Mouse (Mus musculus): ENCODE results near the gene Rnf114. TPM values are rescaled to one million over a fixed set of nuclear protein-coding genes. Genes with fewer than 3 reads are reported as not detected.

Gene Rnf114
- polyA plus RNA-seq, 1 experiment from 2014 or later, result 150 TPM

- Histone ChIP-seq H3K9me3 (ENCODE audit: control insufficient read depth, low read length) (no peaks in the 10 kb centered on the region), H3K9ac (ENCODE audit: low read length) (no peak overlapping the region), H3K4me1 (ENCODE audit: control insufficient read depth, insufficient read depth, low read length) (peaks cover 9% of the 10 kb centered on the region), H3K36me3 (ENCODE audit: control insufficient read depth, insufficient read depth, low read length) (no peaks in the 10 kb centered on the region), H3K27ac (ENCODE audit: low read depth, low read length) (no peak overlapping the region), H3K27me3 (ENCODE audit: control insufficient read depth, insufficient read depth, low read length) (no peaks in the 10 kb centered on the region), H3K4me2 (no peak overlapping the region), H3K4me3 (ENCODE audit: low read depth, low read length) (no peak overlapping the region)
- ATAC-seq (ENCODE audit: low FRiP score) (no peak), DNase-seq (ENCODE audit: low spot score, missing footprints) (no peak)
- WGBS, result 50% methylated on average over 12 of the region's 12 CpGs
Measured at GRCm38 (mm10) chr2:167563703-167564102, 71.3 kb downstream of the Rnf114 start.

GRCm38 (mm10) chr2:167564551-167565311 is 72.3 kb downstream of the Rnf114 start:
- Histone ChIP-seq H3K9ac (ENCODE audit: low read length) (no peak overlapping the region), H3K27ac (ENCODE audit: low read depth, low read length) (no peak overlapping the region), H3K4me3 (ENCODE audit: low read depth, low read length) (no peak overlapping the region), H3K9me3 (ENCODE audit: control insufficient read depth, low read length) (no peaks in the 10 kb centered on the region), H3K4me1 (ENCODE audit: control insufficient read depth, insufficient read depth, low read length) (peaks cover 3% of the 10 kb centered on the region), H3K4me2 (no peak overlapping the region), H3K27me3 (ENCODE audit: control insufficient read depth, insufficient read depth, low read length) (no peaks in the 10 kb centered on the region), H3K36me3 (ENCODE audit: control insufficient read depth, insufficient read depth, low read length) (no peaks in the 10 kb centered on the region)
- no peak for DNase-seq (ENCODE audit: low spot score, missing footprints)
- no peak for ATAC-seq (ENCODE audit: low FRiP score)
- 85% methylated on average over 13 of the region's 13 CpGs for WGBS

- Histone ChIP-seq H3K27me3 (ENCODE audit: control insufficient read depth, insufficient read depth, low read length) (no peaks in the 10 kb centered on the region), H3K9me3 (ENCODE audit: control insufficient read depth, low read length) (no peaks in the 10 kb centered on the region), H3K36me3 (ENCODE audit: control insufficient read depth, insufficient read depth, low read length) (no peaks in the 10 kb centered on the region), H3K4me2 (no peak overlapping the region), H3K4me3 (ENCODE audit: low read depth, low read length) (no peak overlapping the region), H3K4me1 (ENCODE audit: control insufficient read depth, insufficient read depth, low read length) (no peaks in the 10 kb centered on the region), H3K9ac (ENCODE audit: low read length) (no peak overlapping the region), H3K27ac (ENCODE audit: low read depth, low read length) (no peak overlapping the region)
- DNase-seq (ENCODE audit: low spot score, missing footprints) (no peak), ATAC-seq (ENCODE audit: low FRiP score) (no peak)
- 67% methylated on average over 3 of the region's 3 CpGs for WGBS
Measured at GRCm38 (mm10) chr2:167565312-167565656, 72.8 kb downstream of the Rnf114 start.

GRCm38 (mm10) chr2:167565682-167566081 is 73.2 kb downstream of the Rnf114 start:
- Histone ChIP-seq H3K9ac (ENCODE audit: low read length) (peak overlapping the region; percentile 36), H3K27ac (ENCODE audit: low read depth, low read length) (no peak overlapping the region)
- 15% methylated on average over 19 of the region's 19 CpGs for WGBS

More at GRCm38 (mm10) chr2:167565682-167566081, 73.2 kb downstream of the Rnf114 start:
- H3K9me3 ChIP-seq (ENCODE audit: control insufficient read depth, low read length), result no peaks in the 10 kb centered on the region
- H3K36me3 ChIP-seq (ENCODE audit: control insufficient read depth, insufficient read depth, low read length), result no peaks in the 10 kb centered on the region
- H3K27me3 ChIP-seq (ENCODE audit: control insufficient read depth, insufficient read depth, low read length), result no peaks in the 10 kb centered on the region
- no peak overlapping the region for H3K4me3 ChIP-seq (ENCODE audit: low read depth, low read length)
- ATAC-seq (ENCODE audit: low FRiP score) (peak; percentile 44; the same call in 1 of the 2 replicates), DNase-seq (ENCODE audit: low spot score, missing footprints) (no peak)
- H3K4me2 ChIP-seq, result no peak overlapping the region
- H3K4me1 ChIP-seq (ENCODE audit: control insufficient read depth, insufficient read depth, low read length), result no peaks in the 10 kb centered on the region

Other genes starting within 250 kb of the Rnf114 start
- 15.0 and 19.8 TPM in 2 replicates for gene B4galt5, start 143.5 kb upstream of the Rnf114 start, polyA plus RNA-seq (2014; fragmentation: Nextera tagmentation; extraction: Ambion mirVana)
- 15.1 and 17.2 TPM in 2 replicates for gene Slc9a8, start 70.9 kb upstream of the Rnf114 start, polyA plus RNA-seq (2014; fragmentation: Nextera tagmentation; extraction: Ambion mirVana)
- gene Spata2, start 242 bp downstream of the Rnf114 start, polyA plus RNA-seq (2014; fragmentation: Nextera tagmentation; extraction: Ambion mirVana), result 15.6 and 15.8 TPM in 2 replicates
- gene Snai1, start 45.5 kb downstream of the Rnf114 start, polyA plus RNA-seq (2014; fragmentation: Nextera tagmentation; extraction: Ambion mirVana), result 18.4 and 20.8 TPM in 2 replicates
- gene Ube2v1, start 139.4 kb downstream of the Rnf114 start, polyA plus RNA-seq (2014; fragmentation: Nextera tagmentation; extraction: Ambion mirVana), result 252 and 273 TPM in 2 replicates
- gene Gm20431, start 168.9 kb downstream of the Rnf114 start, polyA plus RNA-seq (2014; fragmentation: Nextera tagmentation; extraction: Ambion mirVana), result 5.8 and 5.9 TPM in 2 replicates
- 2.3 and 2.5 TPM in 2 replicates for gene Cebpb, start 196.3 kb downstream of the Rnf114 start, polyA plus RNA-seq (2014; fragmentation: Nextera tagmentation; extraction: Ambion mirVana)
- 25.1 and 31.5 TPM in 2 replicates for gene Tmem189, start 197.2 kb downstream of the Rnf114 start, polyA plus RNA-seq (2014; fragmentation: Nextera tagmentation; extraction: Ambion mirVana)

Measured in midbrain, embryonic 11.5 days (tissue).